Mouse (Mus musculus) intestine, embryonic 14.5 days (tissue): ENCODE measurements around the gene Fundc1. TPM values are rescaled to one million over a fixed set of nuclear protein-coding genes. Genes with fewer than 3 reads are reported as not detected.

Experiments
- ATAC-seq: fragments of 200-750 bp; cut with Nextera tagmentation; replicated peaks from 2 replicates; pipeline ENCODE4 v1.8.0; 2017; ENCODE audit warnings: low read depth, moderate number of reproducible peaks, moderate TSS enrichment, moderate library complexity; ENCODE audit not compliant: low FRiP score, low TSS enrichment
- DNase-seq: peaks from one replicate; pipeline ENCODE4 v3.0.0-alpha.2; 2018; ENCODE audit warnings: low spot score
- H3K27ac ChIP-seq: fragments of 300-500 bp; sonication (generic); 2 replicates; pipeline ENCODE4 v1.5.1; 2014; ENCODE audit warnings: low read depth, mild to moderate bottlenecking, control low read depth
- H3K27me3 ChIP-seq: fragments of 300-500 bp; sonication (generic); replicated peaks from 2 replicates; pipeline ENCODE4 v1.6.1; 2014; ENCODE audit warnings: low read length, control low read depth; ENCODE audit not compliant: control insufficient read depth, insufficient read depth
- H3K36me3 ChIP-seq: fragments of 300-500 bp; sonication (generic); 2 replicates; pipeline ENCODE4 v1.6.1; 2014; ENCODE audit warnings: low read length, control low read depth; ENCODE audit not compliant: control insufficient read depth, insufficient read depth
- H3K4me1 ChIP-seq: fragments of 300-500 bp; sonication (generic); replicated peaks from 2 replicates; pipeline ENCODE4 v1.6.1; 2014; ENCODE audit warnings: low read length, control low read depth, mixed read lengths; ENCODE audit not compliant: control insufficient read depth, insufficient read depth
- H3K4me2 ChIP-seq: fragments of 300-500 bp; sonication (generic); 2 replicates; pipeline ENCODE4 v1.6.1; 2014; ENCODE audit warnings: low read length
- H3K4me3 ChIP-seq: fragments of 300-500 bp; sonication (generic); 2 replicates; pipeline ENCODE4 v1.5.1; 2014; ENCODE audit warnings: low read depth, low read length, control low read depth, mixed read lengths
- H3K9ac ChIP-seq: fragments of 300-500 bp; sonication (generic); 2 replicates; pipeline ENCODE4 v1.6.1; 2014; ENCODE audit warnings: mild to moderate bottlenecking, low read length
- H3K9me3 ChIP-seq: fragments of 300-500 bp; sonication (generic); 2 replicates; pipeline ENCODE4 v1.6.1; 2016; ENCODE audit warnings: low read length, control low read depth; ENCODE audit not compliant: control insufficient read depth
- WGBS: fragments of 180-500 bp; shearing (Covaris S2); extraction: QIAGEN DNeasy Blood & Tissue Kit; methylation state at CpG from one replicate; pipeline ENCODE4 v1.1.7; 2014; 5-methylcytosine and 5-hydroxymethylcytosine counted together
- polyA plus RNA-seq: library from polyadenylated mRNA; unstranded; fragments of >200 nt; fragmentation: Nextera tagmentation; extraction: Ambion mirVana; gene quantifications from 2 replicates; pipeline ENCODE4 v1.2.1, GENCODE M21; 2014

The Fundc1 gene
- polyA plus RNA-seq, 1 experiment from 2014 or later = 55.8 TPM

DNA sequence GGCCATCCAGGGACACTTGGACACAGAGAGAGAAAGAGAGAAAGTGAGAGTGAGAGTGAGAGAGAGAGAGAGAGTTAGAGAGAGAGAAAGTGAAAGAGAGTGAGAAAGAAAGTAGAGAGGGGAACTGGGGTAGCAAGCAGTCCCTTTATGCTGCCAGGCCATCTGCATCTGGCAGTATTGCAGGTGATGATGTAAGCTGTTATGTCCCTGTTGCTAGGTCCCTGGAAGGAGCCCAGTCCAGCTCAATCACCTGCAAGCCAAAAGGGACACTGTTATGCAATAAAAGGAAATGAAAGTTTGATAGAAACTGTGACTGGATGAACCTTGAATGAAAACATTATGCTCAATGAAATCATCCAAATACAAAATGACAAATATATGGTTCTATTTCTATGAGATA lies 52.0 kb downstream of the Fundc1 start:
- ATAC-seq (no peak), DNase-seq (no peak)
- Histone ChIP-seq H3K9me3 (no peaks in the 10 kb centered on the region), H3K4me2 (no peak overlapping the region), H3K27ac (no peak overlapping the region), H3K36me3 (no peaks in the 10 kb centered on the region), H3K27me3 (no peaks in the 10 kb centered on the region), H3K9ac (no peak overlapping the region), H3K4me1 (no peaks in the 10 kb centered on the region), H3K4me3 (no peak overlapping the region)

DNA sequence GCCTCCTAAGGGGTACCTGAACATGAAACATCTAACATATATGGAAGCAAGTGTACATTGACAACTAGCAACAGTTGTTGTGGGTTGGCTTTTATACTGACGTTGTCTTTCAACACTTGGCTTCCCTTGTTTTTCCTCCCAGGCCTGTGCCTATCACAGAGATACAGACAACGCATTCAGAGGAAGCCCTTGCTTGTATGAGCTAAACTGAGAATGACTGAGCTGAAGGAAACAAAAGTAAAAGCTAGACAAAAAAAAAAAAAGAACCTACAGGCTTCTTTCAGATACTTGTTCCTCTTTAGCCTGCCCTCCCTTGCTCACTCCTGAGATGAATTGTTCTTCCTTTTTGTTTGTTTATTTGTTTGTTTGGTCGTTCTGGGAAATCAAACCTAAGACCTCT lies 58.1 kb downstream of the Fundc1 start:
- DNase-seq (no peak), ATAC-seq (no peak)
- Histone ChIP-seq H3K4me2 (no peak overlapping the region), H3K4me1 (no peaks in the 10 kb centered on the region), H3K4me3 (no peak overlapping the region), H3K36me3 (no peaks in the 10 kb centered on the region), H3K27ac (no peak overlapping the region), H3K9ac (no peak overlapping the region), H3K27me3 (no peaks in the 10 kb centered on the region), H3K9me3 (no peaks in the 10 kb centered on the region)
- 71% methylated on average over 3 of the region's 3 CpGs for WGBS

DNA sequence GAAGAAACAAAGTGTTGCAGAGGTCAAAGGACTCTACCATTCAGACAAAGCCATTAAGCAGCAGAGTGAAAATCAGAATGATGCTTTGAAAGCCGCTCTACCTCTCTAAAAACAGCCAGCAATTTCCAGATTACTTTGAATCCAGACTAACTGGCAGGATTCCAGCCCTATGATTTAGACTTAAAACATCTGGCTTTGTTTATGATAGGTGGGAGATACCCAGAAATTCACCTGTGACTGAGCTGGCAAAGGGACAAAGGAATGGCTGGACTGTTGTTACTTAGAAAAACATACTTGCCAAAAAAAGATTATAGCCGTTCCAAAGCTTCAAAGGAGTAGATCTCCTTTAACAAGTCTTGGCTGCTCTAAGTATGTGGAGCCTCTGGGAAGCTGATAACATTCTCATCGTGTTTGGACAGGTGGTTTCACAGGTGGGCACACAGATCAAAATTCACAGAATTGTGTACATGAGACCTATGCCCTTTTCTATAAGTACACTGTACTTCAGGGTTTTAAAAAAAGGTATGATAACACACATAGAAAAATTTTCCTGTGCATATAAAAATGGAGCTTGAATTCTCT lies 60.0 kb downstream of the Fundc1 start:
- H3K27ac ChIP-seq = no peak overlapping the region
- 31% methylated on average over 3 of the region's 3 CpGs for WGBS
- DNase-seq (no peak), ATAC-seq (no peak)
- H3K4me3 ChIP-seq = no peak overlapping the region
- no peak overlapping the region for H3K4me2 ChIP-seq
- no peaks in the 10 kb centered on the region for H3K36me3 ChIP-seq
- no peak overlapping the region for H3K9ac ChIP-seq
- no peaks in the 10 kb centered on the region for H3K9me3 ChIP-seq
- H3K27me3 ChIP-seq = no peaks in the 10 kb centered on the region
- H3K4me1 ChIP-seq = no peaks in the 10 kb centered on the region
